Mouse (Mus musculus): ENCODE data around the gene Dspp. TPM values are rescaled to one million over a fixed set of nuclear protein-coding genes. Genes with fewer than 3 reads are reported as not detected.
A peak's percentile ranks its signal among the peaks of the same experiment; 100 is the strongest.

The Dspp gene
- total and polyA plus RNA-seq, 3 experiments: not detected

DNA sequence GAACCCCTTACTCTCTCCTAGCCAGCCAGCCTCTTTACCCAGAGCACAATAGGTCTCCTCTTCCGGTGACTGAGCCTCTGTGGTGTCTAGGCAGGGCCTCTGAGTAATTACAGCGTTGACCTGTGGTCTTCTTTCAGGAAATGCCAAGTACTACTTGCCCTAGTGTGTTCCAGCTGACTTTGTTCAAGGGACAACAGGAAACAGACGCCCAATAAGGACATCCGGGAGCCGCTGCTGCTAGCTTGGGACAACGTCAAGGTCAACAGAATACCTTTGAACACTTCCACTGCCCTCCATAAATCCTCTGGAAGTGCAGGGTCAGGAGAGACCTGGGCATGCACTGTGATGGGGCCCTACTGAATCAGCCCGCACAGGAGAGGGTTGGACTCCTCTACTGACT lies 21.2 kb upstream of the Dspp start:
- 37% methylated on average over 7 of the region's 7 CpGs for WGBS
- Histone ChIP-seq H3K4me3 (no peak overlapping the region), H3K79me2 (replicated peaks; ENCODE audit: control insufficient read depth, insufficient read depth, low read length) (no peaks in the 10 kb centered on the region), H3K27me3 (ENCODE audit: control insufficient read depth, insufficient read depth, low read length) (no peaks in the 10 kb centered on the region), H3K9ac (ENCODE audit: low read depth, low read length) (no peak overlapping the region), H3K36me3 (ENCODE audit: control insufficient read depth, insufficient read depth, low read length) (no peaks in the 10 kb centered on the region), H3K4me1 (ENCODE audit: control insufficient read depth, insufficient read depth, low read length) (no peaks in the 10 kb centered on the region; the same call in 1 of the 2 replicates), H3K27ac (peak overlapping the region; percentile 6; the same call in 1 of the 2 replicates)
- no peak for DNase-seq
- no peak for TF ChIP-seq EP300 (IDR thresholded peaks at IDR 0.05; ENCODE audit: insufficient read depth, low read depth, low read length)
- intact Hi-C loops (cut with DNase I): no loop called here

DNA sequence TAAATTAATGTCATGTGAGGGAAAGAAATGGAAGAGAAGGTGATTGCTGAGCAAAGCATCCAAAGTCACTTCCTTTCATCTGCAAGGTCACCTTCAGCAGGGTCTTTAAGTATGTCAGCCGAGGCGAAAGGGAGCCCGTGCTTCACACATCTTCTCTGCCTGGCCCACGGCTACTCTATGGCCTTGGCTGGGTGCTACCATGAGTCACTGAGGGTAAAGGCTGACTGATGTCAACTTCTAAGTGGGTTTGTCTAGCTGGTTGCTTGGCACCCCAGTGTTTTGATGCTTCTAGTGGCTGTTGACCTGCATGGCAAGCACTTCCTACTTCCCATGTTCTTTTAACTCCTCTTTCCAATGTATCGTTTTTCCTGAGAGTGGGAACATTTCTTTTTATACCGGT lies 20.3 kb upstream of the Dspp start:
- no peaks in the 10 kb centered on the region; the same call in 1 of the 2 replicates for H3K4me1 ChIP-seq (ENCODE audit: control insufficient read depth, insufficient read depth, low read length)
- no peaks in the 10 kb centered on the region for H3K79me2 ChIP-seq (replicated peaks; ENCODE audit: control insufficient read depth, insufficient read depth, low read length)
- TF ChIP-seq POLR2A (IDR thresholded peaks at IDR 0.05; ENCODE audit: insufficient read depth, low read depth, low read length) (no peak), CTCF (IDR thresholded peaks at IDR 0.05) (no peak), EP300 (IDR thresholded peaks at IDR 0.05; ENCODE audit: insufficient read depth, low read depth, low read length) (no peak)
- H3K4me3 ChIP-seq: no peak overlapping the region
- DNase-seq: no peak
- intact Hi-C loops (cut with DNase I): no loop called here
- no peaks in the 10 kb centered on the region for H3K36me3 ChIP-seq (ENCODE audit: control insufficient read depth, insufficient read depth, low read length)
- H3K9ac ChIP-seq (ENCODE audit: low read depth, low read length): no peak overlapping the region
- WGBS: 86% methylated on average over 6 of the region's 6 CpGs
- no peaks in the 10 kb centered on the region for H3K27me3 ChIP-seq (ENCODE audit: control insufficient read depth, insufficient read depth, low read length)
- H3K27ac ChIP-seq: no peak overlapping the region

DNA sequence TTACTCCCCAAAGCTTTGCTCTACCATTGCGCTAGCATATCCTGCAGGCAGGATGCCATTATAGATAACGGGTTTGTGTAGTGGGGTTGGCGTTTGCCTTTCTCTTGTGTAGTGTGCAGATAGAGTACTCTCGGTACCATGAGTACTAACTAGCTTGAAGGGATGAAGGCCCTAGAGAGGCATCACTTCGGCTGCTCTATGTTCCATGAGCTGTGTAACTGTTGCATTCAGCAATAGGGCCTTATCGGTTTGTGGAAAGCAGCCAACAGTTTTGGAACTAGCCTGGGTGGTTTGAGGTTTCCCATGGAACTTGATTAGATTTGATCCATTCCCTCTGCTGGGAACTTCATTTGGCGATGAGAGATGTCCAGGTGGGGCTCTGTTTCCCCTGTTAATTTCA lies 12.8 kb upstream of the Dspp start:
- WGBS: 61% methylated on average over 7 of the region's 7 CpGs

DNA sequence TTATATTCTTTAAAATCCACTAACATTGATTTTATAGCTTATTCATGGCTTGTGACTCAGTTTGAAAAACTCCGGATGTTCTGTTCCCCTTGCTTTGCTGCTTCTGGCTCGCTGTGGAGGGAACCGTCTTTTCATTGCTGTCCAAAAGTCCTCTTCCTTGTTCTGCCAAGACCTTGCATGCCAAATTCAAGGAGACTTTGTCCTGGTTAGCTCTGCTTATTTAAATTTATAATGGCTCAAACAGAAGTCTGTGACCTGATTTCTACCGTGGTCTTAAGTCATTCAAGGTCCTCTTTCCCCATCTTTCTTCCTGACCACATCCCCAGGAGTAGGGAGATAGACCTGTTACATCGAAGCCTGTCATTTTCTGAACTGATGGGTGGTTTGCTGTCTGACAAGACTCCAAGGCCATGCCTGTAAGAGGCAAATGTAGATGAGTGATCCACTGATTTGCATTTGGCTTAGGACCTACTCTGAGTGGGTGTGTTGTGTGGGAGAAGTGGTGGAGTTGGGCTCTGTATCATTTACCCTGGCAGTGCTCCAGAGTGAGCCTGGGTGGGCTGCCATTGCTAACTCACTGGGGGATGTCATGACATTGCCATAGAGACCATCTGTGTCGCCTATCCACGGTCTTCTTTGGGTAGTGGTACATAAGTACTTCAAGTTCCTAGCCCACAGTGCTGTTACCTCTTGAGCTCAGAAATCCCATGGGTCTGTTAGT lies 12.0 kb upstream of the Dspp start:
- 65% methylated on average over 7 of the region's 7 CpGs for WGBS
- intact Hi-C loops (cut with DNase I): no loop called here
- Histone ChIP-seq H3K27ac (no peak overlapping the region), H3K9ac (ENCODE audit: low read depth, low read length) (no peak overlapping the region), H3K27me3 (ENCODE audit: control insufficient read depth, insufficient read depth, low read length) (no peaks in the 10 kb centered on the region), H3K4me3 (no peak overlapping the region), H3K79me2 (replicated peaks; ENCODE audit: control insufficient read depth, insufficient read depth, low read length) (no peaks in the 10 kb centered on the region), H3K36me3 (ENCODE audit: control insufficient read depth, insufficient read depth, low read length) (0 out of 2 replicates have a peak, but pooled peaks cover 2% of the 10 kb centered on the region), H3K4me1 (ENCODE audit: control insufficient read depth, insufficient read depth, low read length) (peaks cover 4% of the 10 kb centered on the region)
- TF ChIP-seq EP300 (IDR thresholded peaks at IDR 0.05; ENCODE audit: insufficient read depth, low read depth, low read length) (no peak), CTCF (IDR thresholded peaks at IDR 0.05) (no peak), POLR2A (IDR thresholded peaks at IDR 0.05; ENCODE audit: insufficient read depth, low read depth, low read length) (no peak)
- no peak for DNase-seq

More for the DNA sequence above, 12.8 kb upstream of the Dspp start:
- Histone ChIP-seq H3K4me3 (no peak overlapping the region), H3K27me3 (ENCODE audit: control insufficient read depth, insufficient read depth, low read length) (no peaks in the 10 kb centered on the region), H3K27ac (no peak overlapping the region), H3K36me3 (ENCODE audit: control insufficient read depth, insufficient read depth, low read length) (0 out of 2 replicates have a peak, but pooled peaks cover 2% of the 10 kb centered on the region), H3K79me2 (replicated peaks; ENCODE audit: control insufficient read depth, insufficient read depth, low read length) (no peaks in the 10 kb centered on the region), H3K4me1 (ENCODE audit: control insufficient read depth, insufficient read depth, low read length) (peaks cover 4% of the 10 kb centered on the region), H3K9ac (ENCODE audit: low read depth, low read length) (no peak overlapping the region)
- DNase-seq: no peak
- intact Hi-C loops (cut with DNase I): no loop called here
- no peak for TF ChIP-seq POLR2A (IDR thresholded peaks at IDR 0.05; ENCODE audit: insufficient read depth, low read depth, low read length)
- no peak for TF ChIP-seq CTCF (IDR thresholded peaks at IDR 0.05)
- no peak for TF ChIP-seq EP300 (IDR thresholded peaks at IDR 0.05; ENCODE audit: insufficient read depth, low read depth, low read length)

DNA sequence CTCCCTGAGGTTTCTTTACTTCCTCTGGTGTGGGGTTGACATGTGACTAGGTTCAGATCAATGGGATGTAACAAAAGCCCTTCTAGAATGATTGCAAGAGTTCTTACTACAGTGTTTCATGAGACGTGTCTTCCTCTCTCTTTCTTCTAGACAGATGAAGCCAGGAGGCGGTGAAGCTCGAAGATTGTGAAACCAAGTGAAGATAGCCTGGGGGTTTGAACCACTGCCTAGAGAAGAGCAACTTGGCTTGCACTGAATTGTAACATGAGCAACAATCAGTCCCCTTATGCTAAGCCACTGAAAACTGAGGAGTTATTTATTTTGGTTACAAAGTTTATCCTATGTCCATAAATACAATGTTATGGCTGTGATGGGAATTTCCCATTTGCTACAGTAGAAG lies 9.9 kb upstream of the Dspp start:
- no peak overlapping the region for H3K9ac ChIP-seq (ENCODE audit: low read depth, low read length)
- H3K36me3 ChIP-seq (ENCODE audit: control insufficient read depth, insufficient read depth, low read length): 0 out of 2 replicates have a peak, but pooled peaks cover 2% of the 10 kb centered on the region
- DNase-seq: no peak
- peak overlapping the region; percentile 13; the same call in 1 of the 2 replicates for H3K27ac ChIP-seq
- intact Hi-C loops (cut with DNase I): no loop called here
- H3K79me2 ChIP-seq (replicated peaks; ENCODE audit: control insufficient read depth, insufficient read depth, low read length): no peaks in the 10 kb centered on the region
- TF ChIP-seq EP300 (IDR thresholded peaks at IDR 0.05; ENCODE audit: insufficient read depth, low read depth, low read length) (no peak), CTCF (IDR thresholded peaks at IDR 0.05) (no peak), POLR2A (IDR thresholded peaks at IDR 0.05; ENCODE audit: insufficient read depth, low read depth, low read length) (no peak)
- H3K27me3 ChIP-seq (ENCODE audit: control insufficient read depth, insufficient read depth, low read length): no peaks in the 10 kb centered on the region
- no peak overlapping the region for H3K4me3 ChIP-seq
- WGBS: 70% methylated on average over 3 of the region's 3 CpGs
- H3K4me1 ChIP-seq (ENCODE audit: control insufficient read depth, insufficient read depth, low read length): peaks cover 4% of the 10 kb centered on the region

DNA sequence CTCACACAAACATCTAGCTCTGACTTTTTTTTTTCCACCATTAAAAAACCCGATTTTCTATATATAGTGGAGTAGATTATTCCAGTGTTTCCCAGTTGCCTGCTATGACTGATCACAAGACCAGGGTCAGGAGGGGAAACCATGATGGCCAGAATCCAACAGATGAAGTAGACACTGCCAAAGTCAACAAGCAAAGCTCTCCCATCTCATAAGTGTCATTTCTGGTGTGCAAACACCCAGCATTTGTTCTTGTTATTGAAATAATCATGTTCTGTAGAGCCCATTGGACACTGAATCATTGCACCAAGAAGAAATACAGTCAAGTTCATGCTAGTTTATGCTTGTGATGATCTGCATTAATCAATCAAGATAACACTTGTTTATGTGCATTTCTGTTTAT lies 9.1 kb upstream of the Dspp start:
- Histone ChIP-seq H3K9ac (ENCODE audit: low read depth, low read length) (no peak overlapping the region), H3K27me3 (ENCODE audit: control insufficient read depth, insufficient read depth, low read length) (no peaks in the 10 kb centered on the region), H3K36me3 (ENCODE audit: control insufficient read depth, insufficient read depth, low read length) (0 out of 2 replicates have a peak, but pooled peaks cover 2% of the 10 kb centered on the region), H3K79me2 (replicated peaks; ENCODE audit: control insufficient read depth, insufficient read depth, low read length) (no peaks in the 10 kb centered on the region), H3K4me3 (no peak overlapping the region), H3K27ac (peak overlapping the region; percentile 13; the same call in 1 of the 2 replicates), H3K4me1 (ENCODE audit: control insufficient read depth, insufficient read depth, low read length) (peaks cover 4% of the 10 kb centered on the region)
- WGBS: 31% methylated on average over 1 of the region's 1 CpGs
- TF ChIP-seq POLR2A (IDR thresholded peaks at IDR 0.05; ENCODE audit: insufficient read depth, low read depth, low read length): no peak
- no peak for TF ChIP-seq CTCF (IDR thresholded peaks at IDR 0.05)
- TF ChIP-seq EP300 (IDR thresholded peaks at IDR 0.05; ENCODE audit: insufficient read depth, low read depth, low read length): no peak
- peak; percentile 37 to 57 for DNase-seq
- intact Hi-C loops (cut with DNase I): no loop called here
